Mouse (Mus musculus) midbrain, postnatal 0 days (tissue): ENCODE data around the gene Ccdc136. TPM values are rescaled to one million over a fixed set of nuclear protein-coding genes. Genes with fewer than 3 reads are reported as not detected.

Experiments
- ATAC-seq: fragments of 200-750 bp; cut with Nextera tagmentation; 2 replicates; pipeline ENCODE4 v1.8.0; 2017; ENCODE audit warnings: moderate number of reproducible peaks, mild to moderate bottlenecking, moderate TSS enrichment, moderate library complexity; ENCODE audit not compliant: low FRiP score
- DNase-seq: peaks from one replicate; pipeline ENCODE4 v3.0.0-alpha.2; 2015; ENCODE audit warnings: low spot score
- H3K27ac ChIP-seq: fragments of 300-500 bp; sonication (generic); 2 replicates; pipeline ENCODE4 v1.5.1; 2014; ENCODE audit warnings: low read depth, mild to moderate bottlenecking, low read length, mixed read lengths
- H3K27me3 ChIP-seq: fragments of 300-500 bp; sonication (generic); 2 replicates; pipeline ENCODE4 v1.6.1; 2014; ENCODE audit warnings: low read length, control low read depth, mixed read lengths; ENCODE audit not compliant: insufficient read depth
- H3K36me3 ChIP-seq: fragments of 300-500 bp; sonication (generic); 2 replicates; pipeline ENCODE4 v1.6.1; 2014; ENCODE audit warnings: low read length, control low read depth, mixed read lengths; ENCODE audit not compliant: insufficient read depth
- H3K4me1 ChIP-seq: fragments of 300-500 bp; sonication (generic); 2 replicates; pipeline ENCODE4 v1.6.1; 2014; ENCODE audit warnings: mild to moderate bottlenecking, control low read depth, antibody characterized with exemption, low read length, mixed read lengths; ENCODE audit not compliant: insufficient read depth
- H3K4me2 ChIP-seq: fragments of 300-500 bp; sonication (generic); 2 replicates; pipeline ENCODE4 v1.6.1; 2014; ENCODE audit warnings: low read depth, mild to moderate bottlenecking, low read length, mixed read lengths; ENCODE audit not compliant: poor library complexity, severe bottlenecking
- H3K4me3 ChIP-seq: fragments of 300-500 bp; sonication (generic); 2 replicates; pipeline ENCODE4 v1.5.1; 2014; ENCODE audit warnings: low read depth, mild to moderate bottlenecking, low read length, moderate library complexity
- H3K9ac ChIP-seq: fragments of 300-500 bp; sonication (generic); replicated peaks from 2 replicates; pipeline ENCODE4 v1.6.1; 2014; ENCODE audit warnings: mild to moderate bottlenecking, low read length, moderate library complexity, mixed read lengths; ENCODE audit not compliant: poor library complexity, severe bottlenecking
- H3K9me3 ChIP-seq: fragments of 300-500 bp; sonication (generic); 2 replicates; pipeline ENCODE4 v1.6.1; 2016; ENCODE audit warnings: low read length, control low read depth
- CTCF ChIP-seq: IDR thresholded peaks from 2 replicates; pipeline ENCODE4 v1.5.1; 2016; ENCODE audit warnings: antibody characterized with exemption, mild to moderate bottlenecking
- WGBS: fragments of 180-500 bp; shearing (Covaris S2); extraction: QIAGEN DNeasy Blood & Tissue Kit; methylation state at CpG from one replicate; pipeline ENCODE4 v1.1.7; 2014; 5-methylcytosine and 5-hydroxymethylcytosine counted together
- polyA plus RNA-seq: library from polyadenylated mRNA; unstranded; fragments of >200 nt; fragmentation: Nextera tagmentation; extraction: Ambion mirVana; gene quantifications from 2 replicates; pipeline ENCODE4 v1.2.1, GENCODE M21; 2015
- total RNA-seq: library from RNA; depleted of rRNA; stranded (reverse); fragments of >200 nt; gene quantifications from 2 replicates; pipeline ENCODE4 v1.2.3, GENCODE M21; 2014

The Ccdc136 gene
- total and polyA plus RNA-seq, 2 experiments from 2014 or later = 50.8 to 77.6 TPM

DNA sequence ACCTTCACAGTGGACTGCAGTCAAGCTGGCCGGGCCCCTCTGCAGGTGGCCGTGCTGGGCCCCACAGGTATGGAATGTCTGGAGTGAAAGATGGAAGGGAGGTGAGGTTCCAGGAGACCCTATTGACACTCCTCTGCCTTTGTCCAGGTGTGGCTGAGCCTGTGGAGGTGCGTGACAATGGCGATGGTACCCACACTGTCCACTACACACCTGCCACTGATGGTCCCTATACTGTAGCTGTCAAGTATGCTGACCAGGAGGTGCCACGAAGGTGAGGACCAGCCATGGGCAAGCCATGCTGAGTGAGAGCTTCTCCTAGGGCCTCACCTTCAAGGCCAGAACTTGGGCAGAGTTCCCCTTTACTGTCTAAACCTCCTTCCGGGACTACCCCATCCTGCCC is 54.6 kb downstream of the Ccdc136 start:
- Histone ChIP-seq H3K9ac (no peak overlapping the region), H3K27ac (no peak overlapping the region), H3K27me3 (no peaks in the 10 kb centered on the region), H3K4me1 (no peaks in the 10 kb centered on the region), H3K9me3 (no peaks in the 10 kb centered on the region), H3K36me3 (no peaks in the 10 kb centered on the region), H3K4me2 (no peak overlapping the region), H3K4me3 (no peak overlapping the region)
- DNase-seq = no peak
- no peak for TF ChIP-seq CTCF
- ATAC-seq = no peak
- 98% methylated on average over 6 of the region's 6 CpGs for WGBS

DNA sequence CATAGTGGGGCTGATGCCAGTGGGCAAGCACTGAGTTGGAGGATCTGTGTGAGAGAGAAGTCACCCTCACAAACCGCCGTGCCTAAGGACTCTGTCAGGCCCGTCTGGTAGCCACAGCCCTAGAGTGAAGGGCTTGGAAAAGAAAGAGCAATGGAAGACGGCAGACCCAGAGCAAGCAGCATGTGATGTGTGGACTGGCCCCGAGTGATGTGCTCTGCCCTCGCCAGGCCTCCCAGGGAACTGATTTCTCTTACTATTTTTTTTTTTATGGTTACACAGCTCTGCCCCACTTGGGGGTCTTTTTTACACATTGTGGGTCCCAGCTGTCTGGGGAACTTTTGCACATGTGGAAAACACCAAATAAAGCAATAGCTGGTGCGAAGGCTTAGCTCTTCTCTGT is 65.4 kb downstream of the Ccdc136 start:
- no peak for ATAC-seq
- peak; percentile 5; the same call in 1 of the 2 replicates for TF ChIP-seq CTCF
- Histone ChIP-seq H3K36me3 (no peaks in the 10 kb centered on the region), H3K4me1 (no peaks in the 10 kb centered on the region), H3K9ac (no peak overlapping the region), H3K27ac (no peak overlapping the region), H3K4me3 (no peak overlapping the region), H3K9me3 (no peaks in the 10 kb centered on the region), H3K27me3 (no peaks in the 10 kb centered on the region), H3K4me2 (no peak overlapping the region)
- DNase-seq = no peak
- WGBS = 57% methylated on average over 7 of the region's 7 CpGs

DNA sequence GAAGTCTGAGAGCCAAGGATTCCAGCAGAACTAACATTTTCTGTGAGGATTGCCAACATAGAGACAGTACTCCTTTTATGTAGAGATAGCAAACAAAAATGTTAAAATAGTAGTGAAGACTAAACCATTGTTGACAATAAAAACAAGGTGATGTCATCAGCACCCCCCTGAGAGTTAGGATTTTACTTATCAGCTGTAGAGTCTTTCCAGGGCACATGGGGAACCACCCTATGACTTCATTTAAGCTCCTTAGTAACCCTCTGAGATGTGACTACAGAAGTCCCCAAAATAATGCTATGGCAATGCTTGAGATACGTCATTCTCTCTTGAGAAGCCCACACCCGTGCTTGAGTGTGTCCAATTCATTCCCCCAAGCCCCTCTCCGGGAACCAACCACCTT is 67.3 kb downstream of the Ccdc136 start:
- no peak overlapping the region for H3K27ac ChIP-seq
- no peaks in the 10 kb centered on the region for H3K36me3 ChIP-seq
- ATAC-seq = no peak
- no peaks in the 10 kb centered on the region for H3K9me3 ChIP-seq
- H3K27me3 ChIP-seq = no peaks in the 10 kb centered on the region
- H3K9ac ChIP-seq = no peak overlapping the region
- 72% methylated on average over 3 of the region's 3 CpGs for WGBS
- H3K4me2 ChIP-seq = no peak overlapping the region
- peaks cover under 1% of the 10 kb centered on the region; the same call in 1 of the 2 replicates for H3K4me1 ChIP-seq
- no peak for DNase-seq
- no peak for TF ChIP-seq CTCF
- no peak overlapping the region for H3K4me3 ChIP-seq

DNA sequence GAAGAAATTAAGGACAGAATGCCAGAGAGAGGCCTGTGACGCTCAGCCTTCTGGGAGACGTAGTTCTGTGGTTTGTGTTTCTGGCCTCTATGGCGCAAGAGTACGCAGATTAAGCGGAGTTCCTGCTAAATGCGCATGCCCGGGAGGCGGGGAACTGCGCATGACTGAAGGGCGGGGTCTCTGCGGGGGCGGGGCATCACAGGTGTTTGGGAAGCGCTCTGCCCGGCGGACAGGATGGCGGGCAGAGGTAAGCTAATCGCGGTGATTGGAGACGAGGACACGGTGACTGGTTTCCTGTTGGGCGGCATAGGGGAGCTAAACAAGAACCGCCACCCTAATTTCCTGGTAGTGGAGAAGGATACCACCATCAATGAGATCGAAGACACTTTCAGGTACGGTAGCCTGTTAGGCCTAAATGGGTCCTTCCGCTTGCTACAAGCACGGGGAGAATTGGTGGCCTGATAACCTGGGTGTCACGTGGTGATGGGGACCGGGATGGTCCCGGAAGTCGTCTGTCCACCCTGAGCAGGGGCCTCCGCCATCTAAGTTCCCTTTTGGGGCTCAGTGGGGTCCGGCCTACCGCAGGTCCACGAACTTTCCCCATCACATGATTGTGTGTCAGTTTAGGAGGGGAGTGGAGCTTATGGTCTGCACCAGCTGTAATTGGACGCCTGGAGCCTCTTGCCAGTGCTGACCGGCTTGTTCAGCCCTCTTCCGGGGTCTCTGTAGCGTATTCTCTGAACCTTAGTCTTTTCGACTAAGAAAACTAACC is 71.7 kb downstream of the Ccdc136 start, which contains the start of gene Atp6v1f:
Gene Atp6v1f, plus strand, starts transcription at position 136 of the 772 bp plus-strand sequence.
- no peaks in the 10 kb centered on the region for H3K27me3 ChIP-seq
- H3K4me2 ChIP-seq = peak within 1 kb of the TSS; percentile 59
- ATAC-seq = peak; percentile 94
- H3K9me3 ChIP-seq = no peaks in the 10 kb centered on the region
- H3K4me3 ChIP-seq = peak within 1 kb of the TSS; percentile 71
- peak within 1 kb of the TSS; percentile 70 for H3K27ac ChIP-seq
- whole genome bisulfite sequencing = under 1% methylated on average over 39 of the region's 39 CpGs
- DNase-seq = peak; percentile 97
- peak within 1 kb of the TSS; percentile 63 for H3K9ac ChIP-seq
- peaks cover 10% of the 10 kb centered on the region; the same call in 1 of the 2 replicates for H3K4me1 ChIP-seq
- H3K36me3 ChIP-seq = peaks cover 15% of the 10 kb centered on the region
- TF ChIP-seq CTCF = peak; percentile 30; the same call in 1 of the 2 replicates

DNA sequence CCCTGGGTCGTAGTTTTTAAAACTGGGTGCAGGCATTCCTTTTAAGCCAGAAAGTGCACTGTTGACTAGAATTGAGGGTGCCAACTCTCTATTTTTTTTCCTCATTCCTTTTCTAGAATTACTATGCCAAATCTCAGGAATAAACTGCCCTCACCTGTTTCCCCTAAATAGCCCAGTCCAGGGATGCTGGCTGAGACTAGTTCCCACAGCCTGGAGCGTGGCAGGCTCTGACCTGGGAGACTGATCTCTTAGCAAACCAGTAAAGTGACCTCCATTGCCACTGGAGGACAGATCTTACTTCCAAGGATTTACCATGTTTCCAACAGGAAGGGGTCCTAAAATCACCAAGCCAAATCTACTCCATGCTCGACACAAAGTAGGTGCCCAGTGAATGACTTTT is 72.7 kb downstream of the Ccdc136 start:
- Histone ChIP-seq H3K4me1 (peaks cover 13% of the 10 kb centered on the region; the same call in 1 of the 2 replicates), H3K36me3 (peaks cover 15% of the 10 kb centered on the region), H3K9me3 (no peaks in the 10 kb centered on the region), H3K9ac (no peak overlapping the region), H3K4me3 (peak overlapping the region; percentile 71), H3K27ac (no peak overlapping the region), H3K4me2 (peak overlapping the region; percentile 59), H3K27me3 (no peaks in the 10 kb centered on the region)
- ATAC-seq (no peak), DNase-seq (no peak)
- TF ChIP-seq CTCF = no peak
- 89% methylated on average over 3 of the region's 3 CpGs for WGBS

DNA sequence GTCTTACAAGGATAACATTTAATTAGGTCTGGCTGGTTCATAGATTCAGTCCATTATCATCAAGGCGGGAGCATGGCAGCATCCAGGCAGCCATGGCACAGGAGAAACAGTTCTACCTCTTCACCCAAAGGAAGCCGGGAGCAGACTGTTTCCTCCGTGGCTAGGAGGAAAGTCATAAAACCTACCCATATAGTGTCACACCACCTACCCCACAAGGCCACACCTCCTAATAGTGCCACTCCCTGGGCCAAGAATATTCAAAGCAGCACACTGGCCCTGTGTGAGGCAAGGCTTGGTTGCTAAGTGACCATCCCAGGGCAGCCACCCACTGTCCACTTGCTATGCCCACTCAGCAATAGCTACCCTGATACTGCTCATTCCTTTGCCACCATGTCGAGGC is 75.0 kb downstream of the Ccdc136 start, which contains the start of gene Atp6v1fnb:
Gene Atp6v1fnb, plus strand, starts transcription at position 301 of the 400 bp plus-strand sequence.
- DNase-seq (no peak), ATAC-seq (no peak)
- no peak within 1 kb of the TSS for H3K9ac ChIP-seq
- H3K4me3 ChIP-seq = no peak within 1 kb of the TSS
- H3K27ac ChIP-seq = no peak within 1 kb of the TSS
- peaks cover 15% of the 10 kb centered on the region for H3K36me3 ChIP-seq
- peaks cover 13% of the 10 kb centered on the region; the same call in 1 of the 2 replicates for H3K4me1 ChIP-seq
- no peaks in the 10 kb centered on the region for H3K9me3 ChIP-seq
- TF ChIP-seq CTCF = no peak
- H3K27me3 ChIP-seq = no peaks in the 10 kb centered on the region
- no peak within 1 kb of the TSS for H3K4me2 ChIP-seq
- WGBS = 96% methylated on average over 4 of the region's 4 CpGs
